Mouse (Mus musculus): ENCODE measurements around the gene Ankzf1. TPM values are rescaled to one million over a fixed set of nuclear protein-coding genes. Genes with fewer than 3 reads are reported as not detected.

Ankzf1 gene
- polyA plus RNA-seq, 1 experiment, result 17.4 TPM

DNA sequence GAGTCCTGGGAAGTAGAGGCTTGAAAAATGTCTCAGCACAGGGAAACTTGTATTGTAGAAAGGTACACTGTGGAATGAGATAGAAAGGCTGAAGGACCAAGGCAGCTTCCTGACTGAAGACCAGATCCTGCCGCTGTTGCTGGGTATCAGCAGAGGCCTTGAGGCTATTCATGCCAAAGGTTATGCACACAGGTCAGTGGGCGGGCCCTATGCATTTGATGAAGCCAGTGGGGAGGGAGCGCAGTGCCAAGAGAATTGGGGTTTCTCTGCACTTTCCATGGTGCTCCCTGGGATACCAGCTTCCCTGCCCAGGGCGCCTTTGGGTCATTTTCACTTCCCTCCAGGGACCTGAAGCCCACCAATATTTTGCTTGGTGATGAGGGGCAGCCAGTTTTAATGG, 20.6 kb downstream of the Ankzf1 start:
- no peak overlapping the region for H3K4me3 ChIP-seq (ENCODE audit: low read depth, low read length)
- TF ChIP-seq CTCF (IDR thresholded peaks at IDR 0.05; ENCODE audit: low read depth, low read length) (no peak), EP300 (IDR thresholded peaks at IDR 0.05; ENCODE audit: insufficient read depth, low read depth, low read length) (no peak), POLR2A (IDR thresholded peaks at IDR 0.05; ENCODE audit: insufficient read depth, low read length) (no peak)
- no peaks in the 10 kb centered on the region for H3K27me3 ChIP-seq (ENCODE audit: control insufficient read depth, insufficient read depth, low read length, poor library complexity, severe bottlenecking)
- peaks cover 4% of the 10 kb centered on the region for H3K4me1 ChIP-seq (ENCODE audit: control insufficient read depth, insufficient read depth, low read length)
- H3K27ac ChIP-seq (ENCODE audit: insufficient read depth, low read length), result no peak overlapping the region
- peaks cover 42% of the 10 kb centered on the region for H3K36me3 ChIP-seq (ENCODE audit: control insufficient read depth, insufficient read depth, low read length, poor library complexity, severe bottlenecking)
- H3K9ac ChIP-seq (ENCODE audit: low read depth, poor library complexity, severe bottlenecking), result no peak overlapping the region
- no peaks in the 10 kb centered on the region for H3K9me3 ChIP-seq (replicated peaks; ENCODE audit: control insufficient read depth, insufficient read depth, low read length, poor library complexity, severe bottlenecking)

DNA sequence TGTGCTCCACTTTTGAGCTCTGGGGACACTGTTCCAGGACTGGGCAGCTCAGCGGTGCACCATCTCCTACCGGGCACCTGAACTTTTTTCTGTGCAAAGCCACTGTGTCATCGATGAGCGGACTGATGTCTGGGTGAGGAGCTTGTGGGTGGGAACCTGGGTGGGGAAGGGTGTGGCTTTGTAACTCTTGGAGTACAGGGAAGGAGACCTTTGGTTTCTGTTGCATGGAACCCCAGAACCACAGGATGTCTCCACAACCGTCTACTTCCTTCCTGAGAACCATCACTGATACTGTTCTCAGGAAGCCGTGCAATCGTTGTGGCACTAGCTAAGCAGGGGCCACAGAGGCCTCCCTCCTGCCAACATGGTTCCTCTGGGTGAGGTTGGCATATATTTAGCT, 21.1 kb downstream of the Ankzf1 start:
- Histone ChIP-seq H3K9me3 (replicated peaks; ENCODE audit: control insufficient read depth, insufficient read depth, low read length, poor library complexity, severe bottlenecking) (no peaks in the 10 kb centered on the region), H3K4me1 (ENCODE audit: control insufficient read depth, insufficient read depth, low read length) (peaks cover 4% of the 10 kb centered on the region), H3K4me3 (ENCODE audit: low read depth, low read length) (no peak overlapping the region), H3K9ac (ENCODE audit: low read depth, poor library complexity, severe bottlenecking) (no peak overlapping the region), H3K27me3 (ENCODE audit: control insufficient read depth, insufficient read depth, low read length, poor library complexity, severe bottlenecking) (no peaks in the 10 kb centered on the region), H3K36me3 (ENCODE audit: control insufficient read depth, insufficient read depth, low read length, poor library complexity, severe bottlenecking) (peaks cover 42% of the 10 kb centered on the region), H3K27ac (ENCODE audit: insufficient read depth, low read length) (no peak overlapping the region)
- TF ChIP-seq CTCF (IDR thresholded peaks at IDR 0.05; ENCODE audit: low read depth, low read length) (no peak), POLR2A (IDR thresholded peaks at IDR 0.05; ENCODE audit: insufficient read depth, low read length) (no peak), EP300 (IDR thresholded peaks at IDR 0.05; ENCODE audit: insufficient read depth, low read depth, low read length) (no peak)

DNA sequence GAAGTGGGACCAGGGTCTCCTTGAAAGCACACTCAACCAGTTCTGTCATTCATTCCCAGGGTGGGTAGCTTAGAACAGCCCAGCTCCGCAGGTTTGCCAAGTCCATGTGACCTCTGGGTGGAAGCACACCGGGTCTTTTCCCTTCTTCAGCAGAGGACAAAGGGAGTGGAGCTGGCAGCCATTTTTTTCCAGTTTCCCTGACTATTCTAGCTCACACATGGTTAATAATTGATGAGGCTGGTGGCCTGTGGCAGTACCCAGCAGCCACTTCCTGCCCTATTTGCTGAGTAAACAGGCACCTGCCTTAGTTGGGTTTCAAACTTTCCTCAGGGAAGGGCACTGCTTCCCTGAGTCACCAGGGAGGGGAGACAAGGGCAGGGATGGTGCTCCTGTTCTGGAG, 22.5 kb downstream of the Ankzf1 start:
- H3K36me3 ChIP-seq (ENCODE audit: control insufficient read depth, insufficient read depth, low read length, poor library complexity, severe bottlenecking), result peaks cover 42% of the 10 kb centered on the region

DNA sequence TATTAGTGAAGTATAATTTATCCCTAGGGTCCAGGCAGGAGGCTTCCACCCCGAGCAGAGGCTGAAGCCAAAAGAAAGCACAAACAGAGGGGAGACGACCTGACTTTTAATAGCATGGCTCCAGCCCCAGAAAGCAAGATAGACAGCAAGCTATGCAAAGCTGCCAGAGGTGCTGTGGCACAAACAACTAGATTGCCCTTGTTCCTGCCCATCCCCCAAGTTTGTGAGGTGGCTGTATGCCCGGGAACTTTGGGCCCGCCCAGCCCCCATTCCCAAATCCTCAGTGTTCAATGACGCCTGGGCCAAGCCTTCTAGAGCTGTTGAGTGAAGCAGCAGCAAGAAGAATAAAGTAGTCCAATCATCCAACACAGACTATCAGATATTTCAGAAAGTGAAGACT, 22.9 kb downstream of the Ankzf1 start:
- TF ChIP-seq EP300 (IDR thresholded peaks at IDR 0.05; ENCODE audit: insufficient read depth, low read depth, low read length) (no peak), POLR2A (IDR thresholded peaks at IDR 0.05; ENCODE audit: insufficient read depth, low read length) (no peak), CTCF (IDR thresholded peaks at IDR 0.05; ENCODE audit: low read depth, low read length) (no peak)
- Histone ChIP-seq H3K4me1 (ENCODE audit: control insufficient read depth, insufficient read depth, low read length) (peaks cover 4% of the 10 kb centered on the region), H3K27me3 (ENCODE audit: control insufficient read depth, insufficient read depth, low read length, poor library complexity, severe bottlenecking) (no peaks in the 10 kb centered on the region), H3K4me3 (ENCODE audit: low read depth, low read length) (no peak overlapping the region), H3K36me3 (ENCODE audit: control insufficient read depth, insufficient read depth, low read length, poor library complexity, severe bottlenecking) (peaks cover 42% of the 10 kb centered on the region), H3K9ac (ENCODE audit: low read depth, poor library complexity, severe bottlenecking) (no peak overlapping the region), H3K27ac (ENCODE audit: insufficient read depth, low read length) (no peak overlapping the region), H3K9me3 (replicated peaks; ENCODE audit: control insufficient read depth, insufficient read depth, low read length, poor library complexity, severe bottlenecking) (no peaks in the 10 kb centered on the region)

More for the DNA sequence above, 22.5 kb downstream of the Ankzf1 start:
- no peak overlapping the region for H3K4me3 ChIP-seq (ENCODE audit: low read depth, low read length)
- H3K4me1 ChIP-seq (ENCODE audit: control insufficient read depth, insufficient read depth, low read length), result peaks cover 4% of the 10 kb centered on the region
- no peak overlapping the region for H3K27ac ChIP-seq (ENCODE audit: insufficient read depth, low read length)
- TF ChIP-seq CTCF (IDR thresholded peaks at IDR 0.05; ENCODE audit: low read depth, low read length) (no peak), POLR2A (IDR thresholded peaks at IDR 0.05; ENCODE audit: insufficient read depth, low read length) (no peak), EP300 (IDR thresholded peaks at IDR 0.05; ENCODE audit: insufficient read depth, low read depth, low read length) (no peak)
- H3K9me3 ChIP-seq (replicated peaks; ENCODE audit: control insufficient read depth, insufficient read depth, low read length, poor library complexity, severe bottlenecking), result no peaks in the 10 kb centered on the region
- H3K27me3 ChIP-seq (ENCODE audit: control insufficient read depth, insufficient read depth, low read length, poor library complexity, severe bottlenecking), result no peaks in the 10 kb centered on the region
- no peak overlapping the region for H3K9ac ChIP-seq (ENCODE audit: low read depth, poor library complexity, severe bottlenecking)

DNA sequence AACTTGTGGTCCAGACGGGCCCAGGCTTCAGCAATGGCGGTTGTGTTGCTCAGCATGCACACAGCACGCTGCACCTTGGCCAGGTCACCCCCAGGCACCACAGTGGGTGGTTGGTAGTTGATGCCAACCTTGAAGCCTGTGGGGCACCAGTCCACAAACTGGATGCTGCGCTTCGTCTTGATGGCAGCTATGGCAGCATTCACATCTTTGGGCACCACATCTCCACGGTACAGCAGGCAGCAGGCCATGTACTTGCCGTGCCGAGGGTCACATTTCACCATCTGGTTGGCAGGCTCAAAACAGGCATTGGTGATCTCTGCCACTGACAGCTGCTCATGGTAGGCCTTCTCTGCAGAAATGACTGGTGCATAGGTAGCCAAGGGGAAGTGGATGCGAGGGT, 23.8 kb downstream of the Ankzf1 start:
- H3K4me1 ChIP-seq (ENCODE audit: control insufficient read depth, insufficient read depth, low read length), result peaks cover 4% of the 10 kb centered on the region
- H3K4me3 ChIP-seq (ENCODE audit: low read depth, low read length), result no peak overlapping the region
- TF ChIP-seq CTCF (IDR thresholded peaks at IDR 0.05; ENCODE audit: low read depth, low read length), result no peak
- TF ChIP-seq EP300 (IDR thresholded peaks at IDR 0.05; ENCODE audit: insufficient read depth, low read depth, low read length), result no peak
- no peak for TF ChIP-seq POLR2A (IDR thresholded peaks at IDR 0.05; ENCODE audit: insufficient read depth, low read length)
- H3K9ac ChIP-seq (ENCODE audit: low read depth, poor library complexity, severe bottlenecking), result no peak overlapping the region
- H3K9me3 ChIP-seq (replicated peaks; ENCODE audit: control insufficient read depth, insufficient read depth, low read length, poor library complexity, severe bottlenecking), result no peaks in the 10 kb centered on the region
- H3K27ac ChIP-seq (ENCODE audit: insufficient read depth, low read length), result no peak overlapping the region
- H3K27me3 ChIP-seq (ENCODE audit: control insufficient read depth, insufficient read depth, low read length, poor library complexity, severe bottlenecking), result no peaks in the 10 kb centered on the region
- H3K36me3 ChIP-seq (ENCODE audit: control insufficient read depth, insufficient read depth, low read length, poor library complexity, severe bottlenecking), result peaks cover 42% of the 10 kb centered on the region

DNA sequence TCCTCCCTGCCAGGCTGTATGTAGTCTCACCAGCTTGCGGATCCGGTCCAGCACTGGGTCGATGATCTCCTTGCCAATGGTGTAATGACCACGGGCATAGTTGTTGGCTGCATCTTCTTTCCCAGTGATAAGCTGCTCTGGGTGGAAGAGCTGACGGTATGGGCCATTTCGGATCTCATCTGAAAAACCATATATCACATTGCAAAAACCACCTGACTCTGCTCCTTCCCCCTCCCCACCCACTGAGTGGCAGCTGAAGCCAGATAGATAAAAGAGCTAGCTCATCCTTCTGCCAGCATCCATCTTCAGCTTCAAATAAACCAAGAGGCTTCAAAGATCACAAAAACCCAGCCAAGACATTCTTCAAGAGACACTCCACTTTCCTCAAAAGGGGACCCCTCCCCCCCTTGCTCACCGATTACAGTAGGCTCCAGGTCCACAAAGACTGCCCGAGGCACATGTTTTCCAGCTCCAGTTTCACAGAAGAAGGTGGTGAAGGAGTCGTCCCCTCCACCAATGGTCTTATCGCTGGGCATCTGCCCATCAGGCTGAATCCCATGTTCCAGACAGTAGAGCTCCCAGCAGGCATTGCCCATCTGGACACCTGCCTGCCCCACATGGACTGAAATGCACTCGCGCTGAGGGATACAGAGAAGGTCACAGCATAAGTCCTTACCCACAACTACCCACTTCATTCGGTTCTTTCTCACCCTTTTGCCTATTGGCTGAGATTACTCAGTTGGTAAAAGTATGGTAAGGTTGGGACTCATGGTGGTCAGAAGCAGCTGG, 25.0 kb downstream of the Ankzf1 start:
- no peak for TF ChIP-seq CTCF (IDR thresholded peaks at IDR 0.05; ENCODE audit: low read depth, low read length)
- TF ChIP-seq POLR2A (IDR thresholded peaks at IDR 0.05; ENCODE audit: insufficient read depth, low read length), result no peak
- TF ChIP-seq EP300 (IDR thresholded peaks at IDR 0.05; ENCODE audit: insufficient read depth, low read depth, low read length), result no peak
- Histone ChIP-seq H3K9me3 (replicated peaks; ENCODE audit: control insufficient read depth, insufficient read depth, low read length, poor library complexity, severe bottlenecking) (no peaks in the 10 kb centered on the region), H3K9ac (ENCODE audit: low read depth, poor library complexity, severe bottlenecking) (no peak overlapping the region; the same call in 1 of the 2 replicates), H3K27ac (ENCODE audit: insufficient read depth, low read length) (no peak overlapping the region), H3K27me3 (ENCODE audit: control insufficient read depth, insufficient read depth, low read length, poor library complexity, severe bottlenecking) (no peaks in the 10 kb centered on the region), H3K4me1 (ENCODE audit: control insufficient read depth, insufficient read depth, low read length) (peaks cover 8% of the 10 kb centered on the region), H3K4me3 (ENCODE audit: low read depth, low read length) (no peak overlapping the region), H3K36me3 (ENCODE audit: control insufficient read depth, insufficient read depth, low read length, poor library complexity, severe bottlenecking) (peaks cover 42% of the 10 kb centered on the region)
